Mouse (Mus musculus) megakaryocyte, embryonic 14.5 days (primary cell): Measurements from ENCODE around the gene Mgea5. TPM values are rescaled to one million over a fixed set of nuclear protein-coding genes. Genes with fewer than 3 reads are reported as not detected.

ENCODE experiments used
- H3K27me3 ChIP-seq: replicated peaks from 2 replicates; pipeline ENCODE3; 2012; ENCODE audit warnings: inconsistent platforms
- H3K36me3 ChIP-seq: replicated peaks from 2 replicates; pipeline ENCODE3; 2012; ENCODE audit warnings: low read length, inconsistent platforms, mixed read lengths
- H3K4me1 ChIP-seq: 2 replicates; pipeline ENCODE4 v1.6.1; 2012; ENCODE audit warnings: inconsistent platforms
- H3K4me3 ChIP-seq: replicated peaks from 2 replicates; pipeline ENCODE3; 2012; ENCODE audit warnings: moderate library complexity, mild to moderate bottlenecking, inconsistent platforms
- H3K9me3 ChIP-seq: 2 replicates; pipeline ENCODE4 v1.6.1; 2012; ENCODE audit warnings: inconsistent platforms
- FLI1 ChIP-seq: IDR thresholded peaks from 2 replicates; pipeline ENCODE4 v1.6.1; 2012; ENCODE audit warnings: low read length, inconsistent platforms, mixed read lengths
- GATA1 ChIP-seq: IDR thresholded peaks from 3 replicates; pipeline ENCODE4 v1.6.1; 2012; ENCODE audit warnings: mixed read lengths, low read length, inconsistent platforms, borderline replicate concordance
- polyA plus RNA-seq: library from polyadenylated mRNA; stranded (reverse); fragments of >175 nt; gene quantifications from 2 replicates; pipeline ENCODE4 v1.2.3, GENCODE M21; 2012; ENCODE audit warnings: low replicate concordance; ENCODE audit not compliant: insufficient read depth

Mgea5 gene
- polyA plus RNA-seq = 1.5 and 9.8 TPM in 2 replicates

GRCm38 (mm10) chr19:45783181-45783932, at the start of gene Mgea5:
Gene Mgea5 (minus strand): TSS chr19:45783837.
- TF ChIP-seq FLI1 (no peak), GATA1 (no peak)
- peaks cover 50% of the 10 kb centered on the region for H3K4me1 ChIP-seq
- peaks cover 33% of the 10 kb centered on the region for H3K36me3 ChIP-seq
- H3K9me3 ChIP-seq = no peaks in the 10 kb centered on the region
- H3K27me3 ChIP-seq = no peaks in the 10 kb centered on the region
- H3K4me3 ChIP-seq = peak within 1 kb of the TSS; percentile 94

- Histone ChIP-seq H3K36me3 (no peaks in the 10 kb centered on the region), H3K9me3 (peaks cover 4% of the 10 kb centered on the region), H3K4me1 (peaks cover 4% of the 10 kb centered on the region), H3K27me3 (peaks cover 1% of the 10 kb centered on the region), H3K4me3 (no peak overlapping the region)
- TF ChIP-seq GATA1 = no peak
Observed at GRCm38 (mm10) chr19:45830679-45831078, 47.0 kb upstream of the Mgea5 start.

- Histone ChIP-seq H3K4me1 (no peaks in the 10 kb centered on the region), H3K27me3 (no peaks in the 10 kb centered on the region), H3K4me3 (no peak overlapping the region), H3K36me3 (no peaks in the 10 kb centered on the region), H3K9me3 (peaks cover 4% of the 10 kb centered on the region)
- TF ChIP-seq FLI1 = no peak
Observed at GRCm38 (mm10) chr19:45827736-45828135, 44.1 kb upstream of the Mgea5 start.

GRCm38 (mm10) chr19:45827125-45827524, 43.5 kb upstream of the Mgea5 start:
- Histone ChIP-seq H3K9me3 (peaks cover 4% of the 10 kb centered on the region), H3K27me3 (no peaks in the 10 kb centered on the region), H3K36me3 (no peaks in the 10 kb centered on the region), H3K4me3 (no peak overlapping the region), H3K4me1 (no peaks in the 10 kb centered on the region)
- TF ChIP-seq GATA1 (no peak), FLI1 (no peak)

GRCm38 (mm10) chr19:45826146-45826545, 42.5 kb upstream of the Mgea5 start:
- Histone ChIP-seq H3K36me3 (no peaks in the 10 kb centered on the region), H3K4me1 (no peaks in the 10 kb centered on the region), H3K4me3 (no peak overlapping the region), H3K9me3 (peaks cover 4% of the 10 kb centered on the region), H3K27me3 (no peaks in the 10 kb centered on the region)
- TF ChIP-seq FLI1 = no peak
- TF ChIP-seq GATA1 = no peak

- Histone ChIP-seq H3K9me3 (no peaks in the 10 kb centered on the region), H3K27me3 (peaks cover 6% of the 10 kb centered on the region), H3K36me3 (peaks cover 19% of the 10 kb centered on the region), H3K4me1 (peaks cover 8% of the 10 kb centered on the region), H3K4me3 (no peak overlapping the region)
- TF ChIP-seq FLI1 (no peak), GATA1 (no peak)
Observed at GRCm38 (mm10) chr19:45821832-45822231, 38.2 kb upstream of the Mgea5 start.

- Histone ChIP-seq H3K36me3 (peaks cover 19% of the 10 kb centered on the region), H3K4me3 (no peak overlapping the region), H3K4me1 (peaks cover 18% of the 10 kb centered on the region), H3K27me3 (peaks cover 35% of the 10 kb centered on the region), H3K9me3 (no peaks in the 10 kb centered on the region)
- TF ChIP-seq GATA1 (no peak), FLI1 (no peak)
Observed at GRCm38 (mm10) chr19:45817816-45818490, 34.3 kb upstream of the Mgea5 start.

GRCm38 (mm10) chr19:45816727-45817126, 33.1 kb upstream of the Mgea5 start:
- Histone ChIP-seq H3K4me1 (peaks cover 30% of the 10 kb centered on the region), H3K9me3 (no peaks in the 10 kb centered on the region), H3K36me3 (peaks cover 19% of the 10 kb centered on the region), H3K27me3 (peaks cover 43% of the 10 kb centered on the region), H3K4me3 (no peak overlapping the region)
- TF ChIP-seq GATA1 (no peak), FLI1 (no peak)

- H3K9me3 ChIP-seq = no peaks in the 10 kb centered on the region
- TF ChIP-seq FLI1 (no peak), GATA1 (no peak)
- peaks cover 32% of the 10 kb centered on the region for H3K4me1 ChIP-seq
- H3K27me3 ChIP-seq = peaks cover 51% of the 10 kb centered on the region
- H3K36me3 ChIP-seq = peaks cover 19% of the 10 kb centered on the region
- peak within 1 kb of the TSS; percentile 1 for H3K4me3 ChIP-seq
Observed at GRCm38 (mm10) chr19:45815831-45816405, 32.3 kb upstream of the Mgea5 start, which contains the start of gene Kcnip2. Gene Kcnip2 (minus strand): TSS chr19:45816061.

GRCm38 (mm10) chr19:45815170-45815569, 31.5 kb upstream of the Mgea5 start:
- Histone ChIP-seq H3K4me3 (peak overlapping the region; percentile 1), H3K4me1 (peaks cover 32% of the 10 kb centered on the region), H3K36me3 (peaks cover 19% of the 10 kb centered on the region), H3K27me3 (peaks cover 53% of the 10 kb centered on the region), H3K9me3 (no peaks in the 10 kb centered on the region)
- no peak for TF ChIP-seq GATA1
- no peak for TF ChIP-seq FLI1
